Mouse (Mus musculus) heart, postnatal 36 days (tissue): Measurements from ENCODE around the gene Hipk2. TPM values are rescaled to one million over a fixed set of nuclear protein-coding genes. Genes with fewer than 3 reads are reported as not detected.
A peak's percentile ranks its signal among the peaks of the same experiment; 100 is the strongest.
"Not testable (repeated sequence)": the region's sequence is repeated elsewhere in the genome, so short reads cannot be mapped to it uniquely, and the experiment has no call there.

Experiments
- DNase-seq, 2 experiments: peaks; one replicate each; pipeline ENCODE4 v3.0.0; 2021 to 2022
- intact Hi-C: fragments of 180-260 bp; cut with DNase I; formaldehyde crosslinking; loops from one replicate; pipeline ENCODE4 v1.15.1; 2025
- total RNA-seq, 2 experiments: library from RNA; stranded (reverse); gene quantifications; 2 replicates each; pipeline ENCODE4 v1.2.3; 2021

Hipk2 gene
- total RNA-seq, 2 experiments from 2014 or later, result 92.1 to 101 TPM

- DNase-seq, result no peak
- intact Hi-C loops, result no loop called here
These were observed 199.2 kb downstream of the Hipk2 start for GRCm38 (mm10) chr6:38676723-38677122.

GRCm38 (mm10) chr6:38676217-38676616 lies 199.7 kb downstream of the Hipk2 start:
- intact Hi-C loops, result no loop called here
- DNase-seq, result no peak

- intact Hi-C loops, result no loop called here
- DNase-seq, result no peak
These were observed 204.0 kb downstream of the Hipk2 start for GRCm38 (mm10) chr6:38672011-38672410.

- no peak for DNase-seq
- intact Hi-C loops, result no loop called here
These were observed 204.7 kb downstream of the Hipk2 start for GRCm38 (mm10) chr6:38671270-38671669.

GRCm38 (mm10) chr6:38670488-38670887 lies 205.5 kb downstream of the Hipk2 start:
- intact Hi-C loops, DNase-seq: not testable (repeated sequence)

- no peak for DNase-seq
- intact Hi-C loops, result no loop called here
These were observed 206.4 kb downstream of the Hipk2 start for GRCm38 (mm10) chr6:38669580-38669979.

GRCm38 (mm10) chr6:38662714-38663615 lies 213.0 kb downstream of the Hipk2 start, which contains the start of gene Clec2l:
TSS of gene Clec2l (plus strand) at chr6:38663069.
- intact Hi-C loops, result no loop called here

GRCm38 (mm10) chr6:38661626-38662025 lies 214.3 kb downstream of the Hipk2 start:
- intact Hi-C loops, result no loop called here
- DNase-seq, result no peak

More at GRCm38 (mm10) chr6:38662714-38663615, 213.0 kb downstream of the Hipk2 start, which contains the start of gene Clec2l:
- no peak for DNase-seq

- peak; percentile 64 to 69 for DNase-seq
These were observed 225.6 kb downstream of the Hipk2 start for GRCm38 (mm10) chr6:38650263-38650937.

GRCm38 (mm10) chr6:38649545-38649944 lies 226.4 kb downstream of the Hipk2 start:
- intact Hi-C loops, result no loop called here
- DNase-seq, result no peak

More at GRCm38 (mm10) chr6:38650263-38650937, 225.6 kb downstream of the Hipk2 start:
- intact Hi-C loops, result loop anchor here (1.0 to 5.0 kb wide), 3 partner anchors 45 to 417 kb away; no protein-coding TSS in a partner anchor

Other genes with a start within 250 kb of the Hipk2 start
- under 1 TPM; 0.33 to 0.51 TPM for gene Klrg2, start 238.9 kb downstream of the Hipk2 start, total RNA-seq
- 1 to 10 TPM; 1.5 to 1.7 TPM for gene Clec2l, start 213.1 kb downstream of the Hipk2 start, total RNA-seq
- 1 to 10 TPM; 2.1 TPM for gene Tbxas1, start 761 bp downstream of the Hipk2 start, total RNA-seq
- 10 to 100 TPM; 10.7 to 11.5 TPM for gene Parp12, start 242.2 kb upstream of the Hipk2 start, total RNA-seq